Mouse (Mus musculus): ENCODE results near the gene Hist2h4. TPM values are rescaled to one million over a fixed set of nuclear protein-coding genes. Genes with fewer than 3 reads are reported as not detected.
"Not testable (repeated sequence)": the region's sequence is repeated elsewhere in the genome, so short reads cannot be mapped to it uniquely, and the experiment has no call there.

The Hist2h4 gene
- polyA plus RNA-seq, 1 experiment: 0.89 TPM

- no peak overlapping the region for H3K4me3 ChIP-seq (ENCODE audit: insufficient read depth, poor library complexity, severe bottlenecking)
- H3K27me3 ChIP-seq (ENCODE audit: control insufficient read depth, insufficient read depth, insufficient read length): peaks cover 8% of the 10 kb centered on the region
- H3ac ChIP-seq (ENCODE audit: control insufficient read depth, insufficient read length, low read depth): no peak overlapping the region
- no peaks in the 10 kb centered on the region for H3K79me2 ChIP-seq (ENCODE audit: control insufficient read depth, insufficient read depth)
- no peaks in the 10 kb centered on the region for H3K79me3 ChIP-seq (ENCODE audit: low read depth)
- H3K36me3 ChIP-seq (ENCODE audit: control insufficient read depth, insufficient read depth): no peaks in the 10 kb centered on the region
- no peak for TF ChIP-seq CEBPB (IDR thresholded peaks at IDR 0.05; ENCODE audit: low read depth)
- TF ChIP-seq FOSL1 (IDR thresholded peaks at IDR 0.05; ENCODE audit: insufficient read depth, low read length, poor library complexity, severe bottlenecking): no peak
- no peak for TF ChIP-seq MYOG (IDR thresholded peaks at IDR 0.05; ENCODE audit: control insufficient read depth, extremely low read depth, insufficient read length)
- no peak for TF ChIP-seq MYOD1 (IDR thresholded peaks at IDR 0.05; ENCODE audit: control insufficient read depth, insufficient read length, low read depth)
- TF ChIP-seq CTCF (IDR thresholded peaks at IDR 0.05; ENCODE audit: control insufficient read depth, insufficient read depth, insufficient read length): no peak
- TF ChIP-seq USF1 (IDR thresholded peaks at IDR 0.05; ENCODE audit: low read depth): no peak
- TF ChIP-seq MAX (IDR thresholded peaks at IDR 0.05): no peak
These were observed 29.5 kb upstream of the Hist2h4 start for GRCm38 (mm10) chr3:96292641-96293040.

- H3ac ChIP-seq (ENCODE audit: control insufficient read depth, insufficient read length, low read depth); H3K27me3 ChIP-seq (ENCODE audit: control insufficient read depth, insufficient read depth, insufficient read length); H3K79me2 ChIP-seq (ENCODE audit: control insufficient read depth, insufficient read depth); H3K79me3 ChIP-seq (ENCODE audit: low read depth); H3K36me3 ChIP-seq (ENCODE audit: control insufficient read depth, insufficient read depth); H3K4me3 ChIP-seq (ENCODE audit: insufficient read depth, poor library complexity, severe bottlenecking): not testable (repeated sequence)
These were observed 27.6 kb upstream of the Hist2h4 start for GRCm38 (mm10) chr3:96290727-96291126.

GRCm38 (mm10) chr3:96289201-96289600 lies 26.1 kb upstream of the Hist2h4 start:
- TF ChIP-seq MYOG (IDR thresholded peaks at IDR 0.05; ENCODE audit: control insufficient read depth, extremely low read depth, insufficient read length): no peak
- no peak for TF ChIP-seq MYOD1 (IDR thresholded peaks at IDR 0.05; ENCODE audit: control insufficient read depth, insufficient read length, low read depth)
- no peak for TF ChIP-seq MAX (IDR thresholded peaks at IDR 0.05)
- TF ChIP-seq CEBPB (IDR thresholded peaks at IDR 0.05; ENCODE audit: low read depth): no peak
- no peak for TF ChIP-seq USF1 (IDR thresholded peaks at IDR 0.05; ENCODE audit: low read depth)
- TF ChIP-seq CTCF (IDR thresholded peaks at IDR 0.05; ENCODE audit: control insufficient read depth, insufficient read depth, insufficient read length): no peak
- no peak for TF ChIP-seq FOSL1 (IDR thresholded peaks at IDR 0.05; ENCODE audit: insufficient read depth, low read length, poor library complexity, severe bottlenecking)

GRCm38 (mm10) chr3:96287334-96287733 lies 24.2 kb upstream of the Hist2h4 start:
- TF ChIP-seq CTCF (IDR thresholded peaks at IDR 0.05; ENCODE audit: control insufficient read depth, insufficient read depth, insufficient read length): peak; percentile 75
- not testable (repeated sequence) for H3K27me3 ChIP-seq (ENCODE audit: control insufficient read depth, insufficient read depth, insufficient read length); H3K36me3 ChIP-seq (ENCODE audit: control insufficient read depth, insufficient read depth); H3K79me3 ChIP-seq (ENCODE audit: low read depth); H3K79me2 ChIP-seq (ENCODE audit: control insufficient read depth, insufficient read depth); H3K4me3 ChIP-seq (ENCODE audit: insufficient read depth, poor library complexity, severe bottlenecking); H3ac ChIP-seq (ENCODE audit: control insufficient read depth, insufficient read length, low read depth)

More at GRCm38 (mm10) chr3:96289201-96289600, 26.1 kb upstream of the Hist2h4 start:
- no peaks in the 10 kb centered on the region for H3K79me3 ChIP-seq (ENCODE audit: low read depth)
- H3ac ChIP-seq (ENCODE audit: control insufficient read depth, insufficient read length, low read depth): no peak overlapping the region
- peaks cover 8% of the 10 kb centered on the region for H3K27me3 ChIP-seq (ENCODE audit: control insufficient read depth, insufficient read depth, insufficient read length)
- no peaks in the 10 kb centered on the region for H3K36me3 ChIP-seq (ENCODE audit: control insufficient read depth, insufficient read depth)
- no peak overlapping the region for H3K4me3 ChIP-seq (ENCODE audit: insufficient read depth, poor library complexity, severe bottlenecking)
- no peaks in the 10 kb centered on the region for H3K79me2 ChIP-seq (ENCODE audit: control insufficient read depth, insufficient read depth)

GRCm38 (mm10) chr3:96284457-96284856 lies 21.3 kb upstream of the Hist2h4 start:
- Histone ChIP-seq H3K27me3 (ENCODE audit: control insufficient read depth, insufficient read depth, insufficient read length) (no peaks in the 10 kb centered on the region), H3K79me3 (ENCODE audit: low read depth) (no peaks in the 10 kb centered on the region), H3K4me3 (ENCODE audit: insufficient read depth, poor library complexity, severe bottlenecking) (no peak overlapping the region), H3K36me3 (ENCODE audit: control insufficient read depth, insufficient read depth) (no peaks in the 10 kb centered on the region), H3ac (ENCODE audit: control insufficient read depth, insufficient read length, low read depth) (no peak overlapping the region), H3K79me2 (ENCODE audit: control insufficient read depth, insufficient read depth) (no peaks in the 10 kb centered on the region)
- peak; percentile 5 for TF ChIP-seq CTCF (IDR thresholded peaks at IDR 0.05; ENCODE audit: control insufficient read depth, insufficient read depth, insufficient read length)
- TF ChIP-seq USF1 (IDR thresholded peaks at IDR 0.05; ENCODE audit: low read depth): no peak

- Histone ChIP-seq H3K4me3 (ENCODE audit: insufficient read depth, poor library complexity, severe bottlenecking) (no peak overlapping the region), H3K27me3 (ENCODE audit: control insufficient read depth, insufficient read depth, insufficient read length) (no peaks in the 10 kb centered on the region), H3K79me3 (ENCODE audit: low read depth) (no peaks in the 10 kb centered on the region), H3K79me2 (ENCODE audit: control insufficient read depth, insufficient read depth) (no peaks in the 10 kb centered on the region), H3ac (ENCODE audit: control insufficient read depth, insufficient read length, low read depth) (no peak overlapping the region), H3K36me3 (ENCODE audit: control insufficient read depth, insufficient read depth) (no peaks in the 10 kb centered on the region)
- no peak for TF ChIP-seq MYOD1 (IDR thresholded peaks at IDR 0.05; ENCODE audit: control insufficient read depth, insufficient read length, low read depth)
- no peak for TF ChIP-seq MYOG (IDR thresholded peaks at IDR 0.05; ENCODE audit: control insufficient read depth, extremely low read depth, insufficient read length)
- TF ChIP-seq USF1 (IDR thresholded peaks at IDR 0.05; ENCODE audit: low read depth): no peak
- no peak for TF ChIP-seq CTCF (IDR thresholded peaks at IDR 0.05; ENCODE audit: control insufficient read depth, insufficient read depth, insufficient read length)
- no peak for TF ChIP-seq CEBPB (IDR thresholded peaks at IDR 0.05; ENCODE audit: low read depth)
- no peak for TF ChIP-seq FOSL1 (IDR thresholded peaks at IDR 0.05; ENCODE audit: insufficient read depth, low read length, poor library complexity, severe bottlenecking)
These were observed 17.5 kb upstream of the Hist2h4 start for GRCm38 (mm10) chr3:96280660-96281059.
